Mouse (Mus musculus) heart, adult 11 months (tissue): ENCODE data around the gene Wbp2.
"Not testable (repeated sequence)": the region's sequence is repeated elsewhere in the genome, so short reads cannot be mapped to it uniquely, and the experiment has no call there.

Source experiments
- DNase-seq: peaks from one replicate; pipeline ENCODE4 v3.0.0; 2022

Wbp2 gene

DNA sequence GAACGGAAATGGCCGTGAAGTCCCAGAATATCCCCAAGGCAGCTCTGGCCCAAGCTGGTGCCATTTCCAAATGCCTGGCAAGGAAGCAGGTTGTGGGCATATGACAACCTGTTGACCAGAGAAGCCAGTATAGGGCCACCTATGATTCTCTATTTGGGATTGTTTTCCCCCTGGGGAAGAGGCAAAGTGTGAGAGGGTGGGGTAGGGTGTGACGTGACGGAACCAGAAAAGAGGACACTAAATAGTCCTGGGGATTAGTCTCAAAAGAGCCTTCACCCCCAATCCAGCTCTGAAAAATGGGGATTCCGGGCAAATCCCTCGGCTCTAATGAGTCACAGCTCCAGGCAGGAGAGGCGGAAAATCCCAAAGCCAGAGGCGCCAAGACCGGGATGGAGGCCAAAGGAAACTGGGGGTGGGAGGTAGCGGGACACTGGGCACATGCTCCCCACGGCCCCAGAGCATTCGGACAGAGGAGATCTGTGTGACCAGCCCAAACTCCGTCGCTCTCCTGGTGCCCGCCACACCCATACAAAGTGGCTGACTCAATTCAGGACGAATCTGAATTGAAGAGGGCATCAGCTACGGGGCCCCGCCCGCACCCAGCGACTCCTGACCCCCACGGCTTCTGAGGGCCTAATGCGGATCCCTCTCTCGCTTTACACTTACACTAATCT lies 21.8 kb upstream of the Wbp2 start:
- peak; percentile 99 for DNase-seq

DNA sequence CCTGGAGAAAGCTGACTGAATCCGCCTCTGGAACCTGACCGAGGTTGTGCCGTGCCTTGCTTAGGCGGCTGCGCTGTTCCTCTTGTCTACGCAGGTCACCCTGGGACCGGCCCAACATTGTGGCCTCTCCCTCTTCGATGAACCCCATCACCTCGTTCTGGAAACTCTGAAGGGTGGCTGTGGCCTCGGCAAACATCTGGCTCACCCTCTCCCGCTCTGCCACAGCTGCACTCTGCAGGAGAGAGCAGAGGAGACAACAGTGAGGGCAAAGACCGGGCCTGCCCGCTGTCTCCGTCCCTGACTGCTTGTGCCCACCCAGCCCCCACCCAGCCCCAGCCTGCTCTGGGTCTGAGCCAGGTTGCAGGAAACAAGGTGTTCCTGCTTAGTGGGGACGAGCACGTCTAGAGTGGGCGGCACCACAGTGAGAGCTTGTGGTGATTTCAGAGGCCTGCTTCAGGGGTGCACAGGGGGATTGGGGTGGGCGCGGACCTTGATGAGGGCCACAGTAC lies 21.0 kb upstream of the Wbp2 start:
- peak; percentile 96 for DNase-seq

GRCm38 (mm10) chr11:116106963-116107776 lies 20.4 kb upstream of the Wbp2 start:
- DNase-seq: peak; percentile 97

DNA sequence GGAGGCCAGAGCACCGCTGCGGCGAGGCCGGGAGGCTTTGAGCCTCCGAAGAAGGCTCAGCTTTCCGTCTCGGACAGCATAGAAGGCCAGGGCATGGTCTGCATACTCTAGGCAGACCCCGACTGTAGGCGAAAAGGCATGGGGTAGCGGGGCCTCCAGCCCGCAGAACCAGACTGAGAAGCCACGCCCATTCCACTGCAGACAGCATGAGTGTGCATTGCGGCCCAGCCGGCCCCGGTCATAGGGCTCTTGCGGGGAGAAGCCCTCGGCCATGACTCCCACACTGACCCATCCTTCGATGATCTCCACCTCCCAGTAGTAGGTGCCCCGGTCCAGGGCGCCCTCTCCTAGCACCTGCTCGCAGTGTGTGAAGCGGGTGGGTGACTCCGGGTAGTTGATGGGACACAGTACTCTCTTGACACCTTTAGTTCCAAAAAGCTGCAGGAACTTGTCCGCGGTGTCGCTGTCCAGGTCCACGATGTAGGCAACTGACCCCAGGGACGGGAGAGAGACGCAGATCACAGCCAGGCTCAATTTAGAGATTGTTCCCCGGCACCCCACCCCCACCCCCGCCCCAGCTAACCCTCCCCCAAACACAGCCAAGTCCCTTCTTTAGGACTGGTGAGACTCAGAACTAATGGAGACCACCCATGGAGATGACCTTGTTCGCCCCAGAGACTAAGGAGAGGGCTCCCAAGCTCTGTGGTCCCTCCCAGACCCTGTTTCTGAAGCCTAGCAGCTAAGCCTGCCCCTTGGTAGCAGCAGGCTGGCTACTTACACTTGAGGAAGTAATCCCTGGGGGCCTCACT lies 19.6 kb upstream of the Wbp2 start:
- DNase-seq: peak; percentile 95

- DNase-seq: no peak
Measured at GRCm38 (mm10) chr11:116105065-116105464, 18.3 kb upstream of the Wbp2 start.

GRCm38 (mm10) chr11:116104006-116104646 lies 17.3 kb upstream of the Wbp2 start:
- peak; percentile 100 for DNase-seq

- DNase-seq: no peak
Measured at GRCm38 (mm10) chr11:116103572-116103971, 16.8 kb upstream of the Wbp2 start.

DNA sequence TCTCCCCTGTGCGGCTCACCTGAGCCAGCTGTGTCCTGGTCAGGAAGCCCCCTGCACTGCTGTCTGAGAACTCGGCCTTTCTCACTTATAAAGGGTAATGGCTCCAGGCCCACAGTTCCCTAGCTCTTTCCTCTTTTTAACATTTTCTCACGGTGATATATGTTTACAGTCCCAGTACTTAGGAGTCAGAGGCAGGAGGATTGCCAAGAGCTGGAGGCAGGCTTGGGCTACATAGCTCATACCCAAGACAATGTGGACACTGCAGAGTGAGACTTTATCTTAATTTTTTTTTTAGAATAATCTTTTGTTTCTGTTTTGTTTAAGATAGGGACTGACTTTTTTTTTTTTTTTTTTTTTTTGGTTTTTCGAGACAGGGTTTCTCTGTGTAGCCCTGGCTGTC lies 15.7 kb upstream of the Wbp2 start:
- no peak for DNase-seq

DNA sequence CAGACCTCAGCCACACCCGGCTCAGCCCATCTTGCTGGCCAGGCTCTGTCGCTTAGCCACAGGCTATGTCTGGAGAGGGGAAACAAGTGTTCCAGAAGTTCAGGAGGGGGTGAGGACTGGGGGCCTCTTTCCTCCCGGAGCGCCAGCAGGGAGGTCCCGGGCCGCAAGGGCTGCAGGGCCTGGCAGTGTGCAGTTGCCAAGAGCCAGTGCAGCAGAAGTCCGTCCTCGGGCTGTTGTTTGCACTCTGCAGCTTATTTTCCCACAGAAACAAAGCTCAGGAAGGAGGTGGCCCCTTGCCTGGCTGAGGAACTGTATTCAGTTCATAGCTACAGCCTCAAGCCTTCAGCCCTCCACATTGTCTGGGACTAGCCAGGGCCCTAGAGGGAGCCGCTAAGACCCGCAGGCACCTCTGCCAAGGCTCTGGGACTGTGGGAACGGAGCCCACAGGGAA lies 15.2 kb upstream of the Wbp2 start:
- DNase-seq: peak; percentile 99

GRCm38 (mm10) chr11:116100839-116101238 lies 14.0 kb upstream of the Wbp2 start:
- DNase-seq: peak; percentile 92

GRCm38 (mm10) chr11:116100385-116100784 lies 13.6 kb upstream of the Wbp2 start:
- DNase-seq: peak; percentile 100

DNA sequence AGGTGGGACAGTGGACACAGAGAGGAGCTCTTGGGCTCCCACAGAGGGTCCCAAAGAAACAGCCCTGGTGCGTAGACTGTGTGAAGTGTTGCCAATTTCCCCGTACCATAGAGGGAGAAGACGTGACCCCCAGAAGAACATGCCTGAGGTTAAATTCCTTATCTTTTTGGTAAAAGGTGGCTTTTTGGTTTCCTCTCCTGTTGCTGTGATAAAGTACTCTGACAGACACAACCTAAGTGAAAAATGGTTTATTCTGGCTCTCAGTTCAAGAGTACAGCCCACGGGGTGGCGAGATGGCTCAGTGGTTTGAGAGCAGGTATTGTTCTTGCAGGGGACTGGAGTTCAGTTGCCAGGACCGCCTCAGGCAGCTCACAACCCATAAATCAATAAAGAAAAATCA lies 12.7 kb upstream of the Wbp2 start:
- peak; percentile 89 for DNase-seq

DNA sequence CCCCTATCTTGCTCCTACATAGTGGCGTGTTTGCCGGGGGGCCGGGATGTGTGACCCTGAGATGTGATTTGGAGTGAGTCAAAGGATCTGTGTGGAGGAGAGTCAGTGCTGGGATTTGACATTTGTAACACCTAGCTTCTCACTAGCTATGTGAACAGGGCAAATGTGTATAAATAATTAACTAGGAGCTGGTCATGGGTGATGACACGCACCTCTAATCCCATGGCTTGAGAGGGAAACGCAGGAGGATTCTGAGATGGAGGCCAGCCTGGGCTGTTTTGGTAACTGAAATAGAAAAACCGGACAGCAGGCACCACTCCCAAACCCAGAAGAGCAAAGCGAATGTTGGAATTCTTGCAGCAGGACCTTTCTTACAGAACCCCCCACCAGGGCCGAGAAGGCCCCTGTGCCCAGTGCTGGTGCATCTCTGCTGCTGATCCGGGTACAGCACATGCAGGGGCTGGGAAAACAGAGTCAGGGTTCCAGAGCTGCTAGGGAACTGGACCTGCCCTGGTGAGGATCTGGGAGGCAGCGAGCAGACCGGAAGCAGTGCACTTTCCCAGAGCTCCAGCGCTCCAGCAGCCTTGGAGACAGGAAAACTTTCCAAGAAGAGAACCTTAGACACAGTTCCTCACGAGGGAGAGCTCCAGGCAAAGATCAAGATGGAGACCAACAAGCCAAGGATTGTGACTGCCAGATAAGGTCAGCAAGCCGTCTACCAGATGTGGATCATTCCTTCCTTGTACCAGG lies 12.1 kb upstream of the Wbp2 start:
- DNase-seq: peak; percentile 97

GRCm38 (mm10) chr11:116096213-116097108 lies 9.7 kb upstream of the Wbp2 start:
- peak; percentile 90 for DNase-seq

GRCm38 (mm10) chr11:116095573-116095972 lies 8.8 kb upstream of the Wbp2 start:
- peak; percentile 97 for DNase-seq

DNA sequence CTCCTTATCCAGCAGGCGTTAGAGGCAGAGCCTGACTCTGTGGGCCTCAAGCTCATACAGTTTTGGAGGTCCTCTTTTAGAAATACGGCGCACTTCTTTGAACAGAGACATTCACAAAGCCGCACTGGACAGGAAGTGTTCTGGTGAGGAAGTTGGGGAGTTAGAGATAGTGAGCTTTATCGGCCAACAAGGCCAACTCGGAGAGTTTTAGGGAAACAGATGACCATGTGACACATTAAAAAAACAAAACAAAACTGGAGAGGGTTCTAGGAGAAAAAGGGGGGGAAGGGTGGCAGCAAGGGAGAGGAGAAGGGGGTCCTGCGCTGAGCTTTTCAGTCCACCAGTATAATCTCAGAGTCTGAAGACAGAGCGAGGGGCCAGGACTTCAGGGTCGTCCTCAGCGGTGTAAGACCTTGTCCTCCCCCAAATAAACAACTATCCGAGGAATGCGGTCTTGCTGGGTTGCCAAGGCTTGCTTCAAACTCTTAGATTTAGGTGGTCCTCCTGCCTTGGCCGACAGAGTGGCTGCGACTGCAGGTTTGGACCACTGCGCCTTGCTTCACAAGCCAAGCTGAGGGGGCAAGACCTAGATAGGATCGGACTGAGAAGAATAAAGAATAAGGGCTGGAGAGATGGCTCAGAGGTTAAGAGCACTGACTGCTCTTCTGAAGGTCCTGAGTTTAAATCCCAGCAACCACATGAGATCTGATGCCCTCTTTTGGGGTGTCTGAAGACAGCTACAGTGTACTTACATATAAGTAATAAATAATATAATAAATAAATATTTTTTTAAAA lies 7.2 kb upstream of the Wbp2 start:
- peak; percentile 97 for DNase-seq

DNA sequence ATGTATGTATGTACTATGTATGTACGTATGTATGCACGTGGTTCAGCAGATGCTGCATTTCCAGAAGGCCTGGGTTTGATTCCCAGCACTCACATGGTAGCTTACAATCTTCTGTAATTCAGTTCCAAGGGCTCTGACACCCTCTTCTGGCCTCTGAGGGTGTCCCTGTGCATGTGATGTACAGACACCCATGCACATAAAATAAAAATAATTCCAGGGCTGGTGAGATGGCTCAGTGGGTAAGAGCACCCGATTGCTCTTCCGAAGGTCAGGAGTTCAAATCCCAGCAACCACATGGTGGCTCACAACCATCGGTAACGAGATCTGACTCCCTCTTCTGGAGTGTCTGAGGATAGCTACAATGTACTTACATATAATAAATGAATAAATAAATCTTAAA lies 6.2 kb upstream of the Wbp2 start:
- DNase-seq: not testable (repeated sequence)

DNA sequence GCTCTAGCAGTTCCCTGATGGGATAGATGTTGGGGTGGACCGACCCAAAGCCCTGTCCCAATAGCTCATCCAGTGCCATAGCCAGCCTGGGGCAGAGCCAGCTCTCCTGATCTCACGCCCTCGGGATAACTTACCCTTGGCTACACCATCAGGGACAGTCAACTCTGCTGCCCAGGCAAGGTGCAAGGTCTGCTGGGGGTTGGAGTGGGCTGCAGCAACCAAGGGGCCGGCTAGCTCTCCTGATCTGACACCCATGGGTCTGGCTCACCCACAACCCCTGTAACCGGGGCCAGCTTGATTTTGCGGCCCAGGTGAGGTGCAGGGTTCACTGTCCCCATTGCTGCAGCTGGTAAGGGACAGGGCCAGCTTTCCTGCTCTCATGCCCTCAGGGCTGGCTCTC lies 4.8 kb upstream of the Wbp2 start:
- DNase-seq: no peak

DNA sequence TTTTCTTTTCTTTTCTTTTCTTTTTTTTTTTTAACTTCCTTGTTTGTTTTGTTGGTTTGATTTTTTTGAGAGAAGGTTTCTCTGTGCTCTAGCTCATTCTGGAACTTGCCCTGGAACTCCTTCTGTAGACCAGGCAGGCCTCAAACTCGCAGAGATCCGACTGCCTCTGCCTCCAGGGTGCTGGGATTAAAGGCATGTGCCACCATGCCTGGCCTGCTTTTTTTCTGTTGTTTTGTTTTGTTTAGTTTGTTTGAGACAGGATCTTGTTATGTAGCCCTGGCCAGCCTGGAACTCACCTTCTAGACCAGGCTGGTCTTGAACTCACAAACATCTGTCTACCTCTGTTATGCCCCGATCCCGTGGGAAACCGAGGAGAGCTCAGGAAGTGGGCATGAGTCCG lies 2.8 kb upstream of the Wbp2 start:
- no peak for DNase-seq
